ENCODE assay signal across 29 mouse cellular contexts in the genomic region with DNA sequence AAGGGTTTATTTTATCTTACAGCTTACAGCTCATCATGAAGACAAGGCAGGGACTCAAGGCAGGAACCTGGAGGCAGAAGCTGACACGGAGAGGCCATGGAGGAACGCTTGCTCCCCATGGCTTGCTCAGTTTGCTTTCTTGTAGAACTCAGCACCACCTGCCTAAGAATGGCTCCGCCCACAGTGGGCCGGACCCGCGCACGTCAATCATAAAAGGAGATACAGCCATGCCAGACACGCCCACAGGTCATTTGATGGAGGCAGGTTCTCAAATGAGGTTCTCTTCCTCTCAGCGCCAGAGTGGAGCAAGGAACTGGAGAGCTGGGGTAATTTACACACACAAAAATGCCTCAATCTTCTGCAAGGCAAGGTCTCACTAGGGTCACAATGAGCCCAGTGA.
DNase-seq lines count a peak whose midpoint lies in the region; ATAC-seq and TF ChIP-seq lines count a peak whose summit lies in the region.
"Had no signal": no experiment of that assay in that cellular context is flagged by ENCODE, and none has a peak within 500 bp of the region (broad histone marks: within the 10 kb centered on the region; RNA-seq: fewer than 3 reads in every experiment).

No protein-coding gene starts in this region.

- H3K4me2 ChIP-seq in intestine, embryonic 15.5 days (replicated peaks): no peak overlapping the region
- no peak overlapping the region for H3K4me2 ChIP-seq in intestine, embryonic 16.5 days (ENCODE audit: low read depth, low read length)
- H3K4me2 ChIP-seq: forebrain, embryonic 12.5 days; heart, embryonic 15.5 days; kidney, embryonic 15.5 days; limb, embryonic 15.5 days; liver, embryonic 13.5 days; neural tube, embryonic 12.5 days had no signal

- no peak overlapping the region for H3K4me3 ChIP-seq in intestine, embryonic 15.5 days (replicated peaks)
- no peak overlapping the region for H3K4me3 ChIP-seq in intestine, embryonic 16.5 days (ENCODE audit: low read length)
- no peak overlapping the region for H3K4me3 ChIP-seq in layer of hippocampus, adult 2 months
- H3K4me3 ChIP-seq: erythroblast, embryonic 14.5 days; forebrain, embryonic 12.5 days; heart, embryonic 15.5 days; kidney, embryonic 15.5 days; limb, embryonic 10.5 days; limb, embryonic 15.5 days; liver, embryonic 13.5 days; neural tube, embryonic 12.5 days had no signal

- no peaks in the 10 kb centered on the region for H3K36me3 ChIP-seq in intestine, embryonic 15.5 days
- no peaks in the 10 kb centered on the region for H3K36me3 ChIP-seq in intestine, embryonic 16.5 days (ENCODE audit: control insufficient read depth, insufficient read depth, low read length)
- H3K36me3 ChIP-seq: forebrain, embryonic 12.5 days; heart, embryonic 15.5 days; kidney, embryonic 15.5 days; limb, embryonic 10.5 days; limb, embryonic 15.5 days; liver, embryonic 13.5 days; neural tube, embryonic 12.5 days had no signal

- ATAC-seq in intestine, embryonic 15.5 days: 0 out of 2 replicates have a peak, but pooled peaks have one; percentile 31
- ATAC-seq in intestine, embryonic 16.5 days: no peak
- peak; percentile 76 for ATAC-seq in CD4-positive, CD25-positive, alpha-beta regulatory T cell, adult 4 months
- ATAC-seq: hindbrain, embryonic 16.5 days; Patski had no signal

- TF ChIP-seq CTCF in layer of hippocampus, adult 2 months (conservative IDR thresholded peaks at IDR 0.05): no peak

- no peaks in the 10 kb centered on the region for H3K9me3 ChIP-seq in intestine, embryonic 15.5 days
- H3K9me3 ChIP-seq in intestine, embryonic 16.5 days (ENCODE audit: control insufficient read depth, low read length): no peaks in the 10 kb centered on the region
- H3K9me3 ChIP-seq: forebrain, embryonic 12.5 days; heart, embryonic 15.5 days; kidney, embryonic 15.5 days; limb, embryonic 10.5 days; limb, embryonic 15.5 days; neural tube, embryonic 12.5 days had no signal

- no peak overlapping the region for H3K9ac ChIP-seq in intestine, embryonic 15.5 days
- H3K9ac ChIP-seq in intestine, embryonic 16.5 days (ENCODE audit: low read depth, low read length): no peak overlapping the region
- H3K9ac ChIP-seq: forebrain, embryonic 12.5 days; heart, embryonic 15.5 days; kidney, embryonic 15.5 days; limb, embryonic 15.5 days; liver, embryonic 13.5 days; neural tube, embryonic 12.5 days had no signal

- 79% methylated on average over 9 of the region's 9 CpGs for WGBS in intestine, embryonic 15.5 days
- WGBS in intestine, embryonic 16.5 days: 84% methylated on average over 9 of the region's 9 CpGs
- WGBS in large intestine, adult 2 months: 44% methylated on average over 9 of the region's 9 CpGs

- peaks cover 18% of the 10 kb centered on the region; the same call in 1 of the 2 replicates for H3K4me1 ChIP-seq in intestine, embryonic 15.5 days (replicated peaks)
- no peaks in the 10 kb centered on the region for H3K4me1 ChIP-seq in intestine, embryonic 16.5 days (ENCODE audit: control insufficient read depth, insufficient read depth, low read length)
- H3K4me1 ChIP-seq: heart, embryonic 15.5 days; liver, embryonic 13.5 days had no signal

- H3K27ac ChIP-seq in intestine, embryonic 15.5 days: no peak overlapping the region
- no peak overlapping the region for H3K27ac ChIP-seq in intestine, embryonic 16.5 days (ENCODE audit: low read length)
- H3K27ac ChIP-seq in layer of hippocampus, adult 2 months: no peak overlapping the region
- H3K27ac ChIP-seq: forebrain, embryonic 12.5 days; heart, embryonic 15.5 days; kidney, embryonic 15.5 days; limb, embryonic 10.5 days; limb, embryonic 15.5 days; liver, embryonic 13.5 days; macrophage; neural tube, embryonic 12.5 days had no signal

- peak; percentile 42 for DNase-seq in ZHBTc4 (ENCODE audit: low read depth, low spot score)
- DNase-seq in large intestine, adult 2 months (ENCODE audit: low read depth, low spot score): peak; percentile 22
- DNase-seq in left cerebral cortex, postnatal 10 days (ENCODE audit: extremely low spot score in 1 of 2, low spot score in 2 of 2): no peak
- no peak for DNase-seq in ovary, postnatal 36 days (ENCODE audit: low spot score)
- DNase-seq in layer of hippocampus, adult 2 months (ENCODE audit: low spot score in 2 of 2): no peak
- DNase-seq: adrenal gland, postnatal 25 days; cerebellum, adult 11-12 months; cerebellum, adult 9-11 months; gastrocnemius, postnatal 10 days; kidney, adult 18-20 months; kidney, postnatal 25 days; layer of hippocampus, postnatal 36 days; liver, embryonic 13.5 days; lung, adult 18-20 months; lung, postnatal 10 days; midbrain, embryonic 14.5 days had no signal

- no peaks in the 10 kb centered on the region for H3K27me3 ChIP-seq in intestine, embryonic 15.5 days (replicated peaks)
- H3K27me3 ChIP-seq in intestine, embryonic 16.5 days (replicated peaks; ENCODE audit: control insufficient read depth, insufficient read depth, low read length): no peaks in the 10 kb centered on the region
- H3K27me3 ChIP-seq: forebrain, embryonic 12.5 days; limb, embryonic 15.5 days; liver, embryonic 13.5 days; neural tube, embryonic 12.5 days; Patski had no signal

- intact Hi-C loops in left cerebral cortex, postnatal 10 days (cut with DNase I): no loop called here

Comparison
In these comparisons a context has a peak if more than half of its experiments do, and no peak if none do; other contexts are left out.
1. DNase-seq: peak in ZHBTc4 (single experiment) and large intestine, adult 2 months (single experiment); none in left cerebral cortex, postnatal 10 days (0 of 2), ovary, postnatal 36 days (single experiment) and layer of hippocampus, adult 2 months (0 of 2).